Mouse (Mus musculus): Measurements from ENCODE around the gene Rab11fip5. TPM values are rescaled to one million over a fixed set of nuclear protein-coding genes. Genes with fewer than 3 reads are reported as not detected.

Gene Rab11fip5
- polyA plus RNA-seq, 1 experiment from 2014 or later = 7.1 TPM

- Histone ChIP-seq H3K4me3 (peak overlapping the region; percentile 65), H3K4me2 (peak overlapping the region; percentile 92), H3K27me3 (peaks cover 10% of the 10 kb centered on the region), H3K4me1 (peaks cover 12% of the 10 kb centered on the region), H3K9ac (peak overlapping the region; percentile 82; the same call in 1 of the 2 replicates), H3K9me3 (replicated peaks) (no peaks in the 10 kb centered on the region), H3K36me3 (ENCODE audit: poor library complexity, severe bottlenecking) (no peaks in the 10 kb centered on the region), H3K27ac (no peak overlapping the region)
- WGBS = 37% methylated on average over 6 of the region's 6 CpGs
- no peak for ATAC-seq
Observed at GRCm38 (mm10) chr6:85331221-85331735, 43.2 kb downstream of the Rab11fip5 start.

GRCm38 (mm10) chr6:85329666-85330185, 44.7 kb downstream of the Rab11fip5 start:
- Histone ChIP-seq H3K27ac (no peak overlapping the region), H3K4me2 (no peak overlapping the region), H3K27me3 (peaks cover 10% of the 10 kb centered on the region), H3K9ac (no peak overlapping the region), H3K4me1 (peaks cover 17% of the 10 kb centered on the region), H3K4me3 (no peak overlapping the region), H3K36me3 (ENCODE audit: poor library complexity, severe bottlenecking) (no peaks in the 10 kb centered on the region), H3K9me3 (replicated peaks) (no peaks in the 10 kb centered on the region)
- ATAC-seq = no peak
- 95% methylated on average over 4 of the region's 4 CpGs for WGBS

- WGBS = 83% methylated on average over 4 of the region's 4 CpGs
- no peak overlapping the region for H3K27ac ChIP-seq
- H3K9ac ChIP-seq = no peak overlapping the region
- H3K36me3 ChIP-seq (ENCODE audit: poor library complexity, severe bottlenecking) = no peaks in the 10 kb centered on the region
- H3K4me3 ChIP-seq = no peak overlapping the region
- H3K4me1 ChIP-seq = peaks cover 8% of the 10 kb centered on the region
- H3K9me3 ChIP-seq (replicated peaks) = no peaks in the 10 kb centered on the region
- no peak for ATAC-seq
- H3K4me2 ChIP-seq = no peak overlapping the region
- peaks cover 7% of the 10 kb centered on the region for H3K27me3 ChIP-seq
Observed at GRCm38 (mm10) chr6:85326564-85326963, 47.9 kb downstream of the Rab11fip5 start.

DNA sequence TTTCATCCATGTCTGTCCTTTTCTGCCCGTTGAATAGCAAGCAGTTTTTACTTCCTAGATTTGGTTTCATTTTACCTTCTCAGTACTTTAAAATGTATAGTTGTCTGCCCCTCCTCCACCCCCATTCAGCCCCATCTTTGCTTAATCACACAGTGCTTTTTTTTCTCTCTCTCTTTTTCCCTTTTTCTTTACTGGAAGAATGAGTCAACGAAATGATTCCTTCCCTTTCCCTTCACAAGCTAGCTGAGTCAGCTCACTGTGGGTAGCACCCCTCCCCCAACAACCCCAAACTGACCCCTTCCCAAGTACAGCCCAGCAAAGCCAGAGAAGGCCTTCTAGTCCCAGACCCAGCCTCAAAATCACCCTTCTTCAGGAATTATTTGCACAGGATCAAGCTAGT, 49.3 kb downstream of the Rab11fip5 start:
- Histone ChIP-seq H3K4me1 (peaks cover 15% of the 10 kb centered on the region), H3K9me3 (replicated peaks) (no peaks in the 10 kb centered on the region), H3K4me2 (no peak overlapping the region), H3K27ac (no peak overlapping the region), H3K9ac (no peak overlapping the region), H3K4me3 (no peak overlapping the region), H3K36me3 (ENCODE audit: poor library complexity, severe bottlenecking) (no peaks in the 10 kb centered on the region; the same call in 1 of the 2 replicates), H3K27me3 (no peaks in the 10 kb centered on the region)
- WGBS = 44% methylated on average over 2 of the region's 2 CpGs
- ATAC-seq = no peak

- H3K9ac ChIP-seq = no peak overlapping the region
Observed at GRCm38 (mm10) chr6:85320445-85320866, 54.0 kb downstream of the Rab11fip5 start.

GRCm38 (mm10) chr6:85316211-85316610, 58.2 kb downstream of the Rab11fip5 start:
- Histone ChIP-seq H3K4me3 (no peak overlapping the region), H3K4me2 (no peak overlapping the region), H3K4me1 (peaks cover 23% of the 10 kb centered on the region), H3K9me3 (replicated peaks) (no peaks in the 10 kb centered on the region), H3K27me3 (no peaks in the 10 kb centered on the region), H3K27ac (no peak overlapping the region), H3K9ac (no peak overlapping the region), H3K36me3 (ENCODE audit: poor library complexity, severe bottlenecking) (peaks cover 25% of the 10 kb centered on the region)
- WGBS = 96% methylated on average over 2 of the region's 2 CpGs
- ATAC-seq = no peak

More at GRCm38 (mm10) chr6:85320445-85320866, 54.0 kb downstream of the Rab11fip5 start:
- Histone ChIP-seq H3K27me3 (no peaks in the 10 kb centered on the region), H3K36me3 (ENCODE audit: poor library complexity, severe bottlenecking) (peaks cover 25% of the 10 kb centered on the region), H3K4me1 (peaks cover 16% of the 10 kb centered on the region), H3K27ac (peak overlapping the region; percentile 84), H3K4me3 (no peak overlapping the region), H3K9me3 (replicated peaks) (no peaks in the 10 kb centered on the region), H3K4me2 (no peak overlapping the region)
- peak; percentile 95 for ATAC-seq
- 14% methylated on average over 6 of the region's 6 CpGs for WGBS

GRCm38 (mm10) chr6:85314064-85314798, 60.2 kb downstream of the Rab11fip5 start:
- peak; percentile 38 for ATAC-seq
- 0 out of 2 replicates have a peak overlapping the region, but pooled peaks have one; percentile 37 for H3K9ac ChIP-seq
- no peaks in the 10 kb centered on the region for H3K9me3 ChIP-seq (replicated peaks)
- peak overlapping the region; percentile 24; the same call in 1 of the 2 replicates for H3K4me2 ChIP-seq
- H3K4me3 ChIP-seq = no peak overlapping the region
- no peaks in the 10 kb centered on the region for H3K27me3 ChIP-seq
- peak overlapping the region; percentile 90 for H3K27ac ChIP-seq
- peaks cover 12% of the 10 kb centered on the region for H3K4me1 ChIP-seq
- 28% methylated on average over 9 of the region's 9 CpGs for WGBS
- H3K36me3 ChIP-seq (ENCODE audit: poor library complexity, severe bottlenecking) = peaks cover 17% of the 10 kb centered on the region

DNA sequence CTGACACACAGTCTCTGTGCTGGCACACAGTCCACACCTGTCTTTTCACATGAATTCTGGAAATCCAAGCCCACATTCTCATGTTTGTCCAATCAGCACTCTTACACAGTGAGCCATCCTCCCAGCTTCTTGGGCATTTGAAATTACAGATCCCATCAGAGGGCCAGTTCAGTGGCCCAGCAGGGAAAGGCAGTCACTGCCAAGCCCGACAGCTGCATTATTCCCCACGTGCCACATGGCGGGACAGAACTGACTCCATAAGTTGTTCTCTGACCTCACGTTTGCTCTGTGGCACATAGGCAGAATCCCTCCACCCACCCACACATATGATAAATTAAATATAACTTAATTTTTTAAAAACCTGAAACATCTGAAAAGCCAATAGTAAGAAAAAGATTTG, 66.5 kb downstream of the Rab11fip5 start:
- H3K27ac ChIP-seq = no peak overlapping the region
- no peak for ATAC-seq
- no peak overlapping the region for H3K4me3 ChIP-seq
- H3K36me3 ChIP-seq (ENCODE audit: poor library complexity, severe bottlenecking) = no peaks in the 10 kb centered on the region
- H3K27me3 ChIP-seq = no peaks in the 10 kb centered on the region
- no peaks in the 10 kb centered on the region for H3K9me3 ChIP-seq (replicated peaks)
- peaks cover 7% of the 10 kb centered on the region for H3K4me1 ChIP-seq
- H3K4me2 ChIP-seq = no peak overlapping the region
- WGBS = 78% methylated on average over 4 of the region's 4 CpGs
- H3K9ac ChIP-seq = no peak overlapping the region

DNA sequence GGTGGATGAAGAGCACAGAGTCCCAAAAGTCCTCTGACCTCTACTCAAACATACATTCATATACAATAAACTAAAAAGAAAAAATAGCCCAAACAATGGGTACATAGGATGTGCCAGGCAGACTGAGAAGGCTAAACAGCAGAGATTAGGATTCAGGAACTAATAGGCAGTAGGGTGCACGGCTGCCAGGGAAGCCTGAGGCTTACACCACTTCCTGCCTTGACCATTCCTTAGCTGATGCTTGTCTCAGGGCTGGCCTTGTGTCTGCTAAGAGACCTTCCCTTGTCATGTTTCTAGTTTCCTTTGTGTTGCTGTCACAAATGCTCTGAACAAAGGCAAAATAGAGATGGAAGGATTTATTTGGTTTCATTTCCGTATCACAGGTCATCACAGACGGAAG, 68.1 kb downstream of the Rab11fip5 start:
- Histone ChIP-seq H3K4me1 (peaks cover 18% of the 10 kb centered on the region), H3K9ac (no peak overlapping the region), H3K27ac (no peak overlapping the region), H3K4me2 (no peak overlapping the region), H3K4me3 (no peak overlapping the region), H3K9me3 (replicated peaks) (no peaks in the 10 kb centered on the region), H3K27me3 (no peaks in the 10 kb centered on the region), H3K36me3 (ENCODE audit: poor library complexity, severe bottlenecking) (no peaks in the 10 kb centered on the region)
- no peak for ATAC-seq
- 94% methylated on average over 3 of the region's 3 CpGs for WGBS

DNA sequence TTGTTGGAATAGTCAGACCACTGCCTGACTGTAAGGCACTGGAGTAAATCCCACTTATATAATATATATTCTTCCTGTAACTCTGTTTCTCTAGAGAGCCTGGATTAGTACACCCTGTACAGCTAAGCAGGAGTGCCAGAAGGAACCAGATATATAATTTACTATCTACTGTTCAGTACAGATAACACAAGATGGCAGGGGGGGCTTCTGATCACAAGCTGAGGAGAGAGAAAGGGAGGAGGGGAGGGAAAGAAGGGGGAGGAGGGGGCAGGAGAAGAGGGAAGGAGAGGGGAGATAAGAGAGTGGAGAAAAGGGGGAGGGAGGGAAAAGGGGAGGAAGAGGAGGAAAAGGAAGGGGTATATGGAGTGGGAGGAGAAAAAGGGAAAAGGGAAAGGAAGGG, 68.6 kb downstream of the Rab11fip5 start:
- no peak overlapping the region for H3K4me2 ChIP-seq
- H3K27ac ChIP-seq = no peak overlapping the region
- no peak overlapping the region for H3K9ac ChIP-seq
- H3K9me3 ChIP-seq (replicated peaks) = no peaks in the 10 kb centered on the region
- no peaks in the 10 kb centered on the region for H3K27me3 ChIP-seq
- H3K36me3 ChIP-seq (ENCODE audit: poor library complexity, severe bottlenecking) = no peaks in the 10 kb centered on the region
- ATAC-seq = no peak
- H3K4me1 ChIP-seq = peaks cover 18% of the 10 kb centered on the region
- no peak overlapping the region for H3K4me3 ChIP-seq

DNA sequence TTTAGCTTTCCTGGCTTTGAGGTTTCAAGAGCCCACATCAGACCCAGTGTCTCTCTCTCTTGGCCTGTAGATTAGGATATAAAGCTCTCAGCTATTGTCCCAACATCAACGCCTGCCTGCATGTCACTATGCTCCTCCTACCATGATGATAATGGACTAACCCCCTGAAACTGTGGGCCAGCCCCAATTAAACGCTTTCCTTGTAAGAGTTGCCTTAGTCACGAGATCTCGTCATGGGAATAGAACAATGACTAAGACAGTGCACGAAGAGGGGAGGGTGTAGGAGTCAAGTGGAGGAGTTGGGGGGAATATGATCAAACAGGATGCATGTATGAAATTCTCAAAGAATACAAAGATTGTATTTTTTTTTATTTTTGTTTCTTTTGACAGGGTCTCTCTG, 69.5 kb downstream of the Rab11fip5 start:
- H3K36me3 ChIP-seq (ENCODE audit: poor library complexity, severe bottlenecking) = no peaks in the 10 kb centered on the region
- 30% methylated on average over 5 of the region's 5 CpGs for WGBS
- no peak overlapping the region for H3K9ac ChIP-seq
- H3K27ac ChIP-seq = no peak overlapping the region
- H3K27me3 ChIP-seq = no peaks in the 10 kb centered on the region
- H3K4me3 ChIP-seq = no peak overlapping the region
- ATAC-seq = no peak
- H3K4me2 ChIP-seq = no peak overlapping the region
- H3K4me1 ChIP-seq = peaks cover 18% of the 10 kb centered on the region
- H3K9me3 ChIP-seq (replicated peaks) = no peaks in the 10 kb centered on the region

GRCm38 (mm10) chr6:85302326-85303055, 71.9 kb downstream of the Rab11fip5 start:
- Histone ChIP-seq H3K36me3 (ENCODE audit: poor library complexity, severe bottlenecking) (0 out of 2 replicates have a peak, but pooled peaks cover 4% of the 10 kb centered on the region), H3K9ac (0 out of 2 replicates have a peak overlapping the region, but pooled peaks have one; percentile 26), H3K4me3 (no peak overlapping the region), H3K27me3 (no peaks in the 10 kb centered on the region), H3K4me1 (peaks cover 18% of the 10 kb centered on the region), H3K4me2 (peak overlapping the region; percentile 37), H3K9me3 (replicated peaks) (no peaks in the 10 kb centered on the region), H3K27ac (peak overlapping the region; percentile 86)
- peak; percentile 83 for ATAC-seq
- 30% methylated on average over 3 of the region's 3 CpGs for WGBS
